Mouse (Mus musculus): ENCODE results near the gene Cd7. TPM values are rescaled to one million over a fixed set of nuclear protein-coding genes. Genes with fewer than 3 reads are reported as not detected.

Cd7 gene
- polyA plus RNA-seq, 1 experiment, result not detected

DNA sequence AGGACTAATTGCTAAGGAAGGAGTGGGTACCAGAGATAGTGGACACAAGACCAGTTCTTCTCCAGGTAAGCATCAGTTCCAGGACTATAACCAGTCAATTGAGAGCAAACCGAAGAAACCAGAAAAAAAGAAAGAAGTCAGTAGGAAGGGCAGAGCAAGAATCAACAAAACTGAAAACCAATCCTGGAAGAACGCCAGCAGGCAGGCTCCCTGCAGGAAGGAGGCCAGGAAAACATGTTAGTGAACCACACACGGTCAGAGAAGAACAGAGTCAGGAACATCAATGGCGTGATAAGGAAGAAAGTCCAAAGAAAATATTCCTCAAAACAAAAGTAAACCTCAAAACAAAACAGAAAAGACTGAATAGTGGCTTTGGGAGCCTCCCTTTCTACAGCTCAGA lies 37.3 kb downstream of the Cd7 start:
- Histone ChIP-seq H3K4me3 (ENCODE audit: insufficient read depth, poor library complexity, severe bottlenecking) (no peak overlapping the region), H3K79me2 (ENCODE audit: control insufficient read depth, insufficient read depth) (no peaks in the 10 kb centered on the region), H3K27me3 (ENCODE audit: control insufficient read depth, insufficient read depth, insufficient read length) (no peaks in the 10 kb centered on the region), H3ac (ENCODE audit: control insufficient read depth, insufficient read length, low read depth) (no peak overlapping the region), H3K79me3 (ENCODE audit: low read depth) (no peaks in the 10 kb centered on the region), H3K36me3 (ENCODE audit: control insufficient read depth, insufficient read depth) (no peaks in the 10 kb centered on the region)
- TF ChIP-seq CTCF (IDR thresholded peaks at IDR 0.05; ENCODE audit: control insufficient read depth, insufficient read depth, insufficient read length) (no peak), USF1 (IDR thresholded peaks at IDR 0.05; ENCODE audit: low read depth) (no peak), MAX (IDR thresholded peaks at IDR 0.05) (no peak), MYOG (IDR thresholded peaks at IDR 0.05; ENCODE audit: control insufficient read depth, extremely low read depth, insufficient read length) (no peak), CEBPB (IDR thresholded peaks at IDR 0.05; ENCODE audit: low read depth) (no peak), FOSL1 (IDR thresholded peaks at IDR 0.05; ENCODE audit: insufficient read depth, low read length, poor library complexity, severe bottlenecking) (no peak), MYOD1 (IDR thresholded peaks at IDR 0.05; ENCODE audit: control insufficient read depth, insufficient read length, low read depth) (no peak)

DNA sequence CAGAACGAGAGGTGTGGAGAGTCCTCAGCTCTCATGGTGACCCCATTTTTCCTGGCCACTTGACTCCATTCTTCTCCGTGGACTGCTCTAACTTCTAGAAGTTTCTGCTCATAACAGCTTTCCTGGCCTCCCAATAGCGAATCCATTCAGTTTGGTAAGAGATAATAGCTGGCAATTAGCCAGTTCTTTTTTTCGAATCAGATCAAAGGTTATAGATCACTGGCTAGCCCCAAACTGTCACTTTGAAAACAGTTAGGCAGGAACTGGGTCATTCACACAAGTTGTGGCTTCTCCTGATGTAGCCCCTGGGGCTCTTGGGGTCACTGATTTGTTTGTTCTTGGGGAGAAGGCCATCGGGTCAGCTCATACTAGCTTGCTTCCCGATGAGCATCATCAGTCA lies 44.5 kb downstream of the Cd7 start:
- H3ac ChIP-seq (ENCODE audit: control insufficient read depth, insufficient read length, low read depth), result no peak overlapping the region
- H3K27me3 ChIP-seq (ENCODE audit: control insufficient read depth, insufficient read depth, insufficient read length), result no peaks in the 10 kb centered on the region
- peaks cover 16% of the 10 kb centered on the region for H3K79me2 ChIP-seq (ENCODE audit: control insufficient read depth, insufficient read depth)
- TF ChIP-seq FOSL1 (IDR thresholded peaks at IDR 0.05; ENCODE audit: insufficient read depth, low read length, poor library complexity, severe bottlenecking) (no peak), MYOD1 (IDR thresholded peaks at IDR 0.05; ENCODE audit: control insufficient read depth, insufficient read length, low read depth) (no peak), MYOG (IDR thresholded peaks at IDR 0.05; ENCODE audit: control insufficient read depth, extremely low read depth, insufficient read length) (no peak), CEBPB (IDR thresholded peaks at IDR 0.05; ENCODE audit: low read depth) (no peak), USF1 (IDR thresholded peaks at IDR 0.05; ENCODE audit: low read depth) (no peak), MAX (IDR thresholded peaks at IDR 0.05) (no peak), CTCF (IDR thresholded peaks at IDR 0.05; ENCODE audit: control insufficient read depth, insufficient read depth, insufficient read length) (no peak)
- H3K4me3 ChIP-seq (ENCODE audit: insufficient read depth, poor library complexity, severe bottlenecking), result no peak overlapping the region
- peaks cover 8% of the 10 kb centered on the region for H3K79me3 ChIP-seq (ENCODE audit: low read depth)
- no peaks in the 10 kb centered on the region for H3K36me3 ChIP-seq (ENCODE audit: control insufficient read depth, insufficient read depth)

DNA sequence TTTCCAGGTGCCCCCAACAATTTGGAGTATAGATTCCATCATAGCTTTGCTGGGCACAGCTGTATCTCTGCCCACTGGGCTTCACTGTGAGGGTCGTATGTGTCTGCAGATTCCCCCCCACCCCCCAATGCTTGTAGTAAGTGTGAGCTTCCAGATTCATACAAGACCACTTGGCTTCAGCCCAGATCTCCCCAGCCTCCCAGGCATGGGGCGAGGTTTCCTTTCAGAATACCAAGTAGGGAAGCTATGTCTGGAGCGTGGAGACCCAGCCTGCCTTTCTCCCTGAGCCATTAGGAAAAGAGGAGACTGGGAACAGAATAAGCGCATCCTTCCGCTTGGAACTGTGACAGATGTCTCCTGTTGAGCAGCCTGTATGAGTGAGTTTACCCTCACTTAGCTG lies 45.6 kb downstream of the Cd7 start:
- Histone ChIP-seq H3K36me3 (ENCODE audit: control insufficient read depth, insufficient read depth) (peaks cover under 1% of the 10 kb centered on the region), H3K79me3 (ENCODE audit: low read depth) (peaks cover 19% of the 10 kb centered on the region), H3ac (ENCODE audit: control insufficient read depth, insufficient read length, low read depth) (no peak overlapping the region), H3K79me2 (ENCODE audit: control insufficient read depth, insufficient read depth) (peaks cover 28% of the 10 kb centered on the region), H3K27me3 (ENCODE audit: control insufficient read depth, insufficient read depth, insufficient read length) (no peaks in the 10 kb centered on the region), H3K4me3 (ENCODE audit: insufficient read depth, poor library complexity, severe bottlenecking) (no peak overlapping the region)
- TF ChIP-seq MAX (IDR thresholded peaks at IDR 0.05), result no peak
- TF ChIP-seq MYOD1 (IDR thresholded peaks at IDR 0.05; ENCODE audit: control insufficient read depth, insufficient read length, low read depth), result no peak
- no peak for TF ChIP-seq USF1 (IDR thresholded peaks at IDR 0.05; ENCODE audit: low read depth)
- TF ChIP-seq FOSL1 (IDR thresholded peaks at IDR 0.05; ENCODE audit: insufficient read depth, low read length, poor library complexity, severe bottlenecking), result no peak
- TF ChIP-seq CTCF (IDR thresholded peaks at IDR 0.05; ENCODE audit: control insufficient read depth, insufficient read depth, insufficient read length), result no peak
- no peak for TF ChIP-seq CEBPB (IDR thresholded peaks at IDR 0.05; ENCODE audit: low read depth)
- TF ChIP-seq MYOG (IDR thresholded peaks at IDR 0.05; ENCODE audit: control insufficient read depth, extremely low read depth, insufficient read length), result no peak

DNA sequence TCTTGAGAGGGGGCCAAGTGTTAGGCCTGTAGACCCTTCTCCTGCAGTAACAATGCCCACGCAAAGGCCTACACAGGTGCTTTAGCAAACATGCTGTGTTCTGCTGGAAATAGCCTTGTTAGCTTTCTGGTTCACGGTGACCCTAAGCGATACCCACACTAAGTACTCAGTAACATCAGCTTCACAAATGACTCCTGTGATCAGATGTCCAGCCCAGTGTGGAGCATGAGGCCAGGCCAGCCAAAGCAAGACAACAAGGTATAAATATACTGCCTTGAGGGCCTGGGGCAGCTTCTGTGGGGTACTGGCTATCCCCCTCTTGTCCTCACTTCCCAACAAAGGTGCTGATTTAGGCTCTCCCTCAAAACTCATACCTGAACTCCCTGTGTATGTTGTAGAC lies 46.1 kb downstream of the Cd7 start:
- peaks cover 24% of the 10 kb centered on the region for H3K79me3 ChIP-seq (ENCODE audit: low read depth)
- no peak overlapping the region for H3K4me3 ChIP-seq (ENCODE audit: insufficient read depth, poor library complexity, severe bottlenecking)
- TF ChIP-seq FOSL1 (IDR thresholded peaks at IDR 0.05; ENCODE audit: insufficient read depth, low read length, poor library complexity, severe bottlenecking) (no peak), MAX (IDR thresholded peaks at IDR 0.05) (no peak), USF1 (IDR thresholded peaks at IDR 0.05; ENCODE audit: low read depth) (no peak), CEBPB (IDR thresholded peaks at IDR 0.05; ENCODE audit: low read depth) (no peak), MYOD1 (IDR thresholded peaks at IDR 0.05; ENCODE audit: control insufficient read depth, insufficient read length, low read depth) (no peak), CTCF (IDR thresholded peaks at IDR 0.05; ENCODE audit: control insufficient read depth, insufficient read depth, insufficient read length) (no peak), MYOG (IDR thresholded peaks at IDR 0.05; ENCODE audit: control insufficient read depth, extremely low read depth, insufficient read length) (no peak)
- H3ac ChIP-seq (ENCODE audit: control insufficient read depth, insufficient read length, low read depth), result no peak overlapping the region
- H3K79me2 ChIP-seq (ENCODE audit: control insufficient read depth, insufficient read depth), result peaks cover 33% of the 10 kb centered on the region
- H3K27me3 ChIP-seq (ENCODE audit: control insufficient read depth, insufficient read depth, insufficient read length), result no peaks in the 10 kb centered on the region
- H3K36me3 ChIP-seq (ENCODE audit: control insufficient read depth, insufficient read depth), result peaks cover 4% of the 10 kb centered on the region

DNA sequence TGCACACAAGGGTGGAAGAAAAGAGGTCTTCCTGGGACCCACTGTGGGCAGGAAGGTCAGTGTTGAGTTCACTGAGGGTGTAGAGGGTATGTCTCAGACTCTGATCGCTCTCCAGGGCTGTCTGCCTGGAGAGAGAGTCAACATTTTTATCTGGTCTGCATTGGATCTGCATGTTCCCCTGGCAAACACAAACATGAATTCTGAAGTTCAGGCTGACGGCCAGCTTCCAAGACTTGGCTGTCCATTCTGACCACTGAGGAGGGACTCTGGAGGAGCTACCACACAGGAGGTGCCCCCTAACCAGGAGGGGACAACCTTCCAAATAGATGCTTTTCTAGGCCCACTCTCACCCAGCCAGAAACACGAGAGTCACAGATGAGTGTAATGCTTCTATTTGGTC lies 47.4 kb downstream of the Cd7 start:
- TF ChIP-seq MYOD1 (IDR thresholded peaks at IDR 0.05; ENCODE audit: control insufficient read depth, insufficient read length, low read depth) (no peak), CTCF (IDR thresholded peaks at IDR 0.05; ENCODE audit: control insufficient read depth, insufficient read depth, insufficient read length) (no peak), CEBPB (IDR thresholded peaks at IDR 0.05; ENCODE audit: low read depth) (no peak), MYOG (IDR thresholded peaks at IDR 0.05; ENCODE audit: control insufficient read depth, extremely low read depth, insufficient read length) (no peak), FOSL1 (IDR thresholded peaks at IDR 0.05; ENCODE audit: insufficient read depth, low read length, poor library complexity, severe bottlenecking) (no peak), MAX (IDR thresholded peaks at IDR 0.05) (no peak), USF1 (IDR thresholded peaks at IDR 0.05; ENCODE audit: low read depth) (no peak)
- Histone ChIP-seq H3ac (ENCODE audit: control insufficient read depth, insufficient read length, low read depth) (peak overlapping the region; percentile 5), H3K4me3 (ENCODE audit: insufficient read depth, poor library complexity, severe bottlenecking) (peak overlapping the region; percentile 78), H3K79me3 (ENCODE audit: low read depth) (peaks cover 37% of the 10 kb centered on the region), H3K27me3 (ENCODE audit: control insufficient read depth, insufficient read depth, insufficient read length) (no peaks in the 10 kb centered on the region), H3K79me2 (ENCODE audit: control insufficient read depth, insufficient read depth) (peaks cover 46% of the 10 kb centered on the region), H3K36me3 (ENCODE audit: control insufficient read depth, insufficient read depth) (peaks cover 11% of the 10 kb centered on the region)
